Mouse (Mus musculus): ENCODE data around the gene Zmynd8.

DNA sequence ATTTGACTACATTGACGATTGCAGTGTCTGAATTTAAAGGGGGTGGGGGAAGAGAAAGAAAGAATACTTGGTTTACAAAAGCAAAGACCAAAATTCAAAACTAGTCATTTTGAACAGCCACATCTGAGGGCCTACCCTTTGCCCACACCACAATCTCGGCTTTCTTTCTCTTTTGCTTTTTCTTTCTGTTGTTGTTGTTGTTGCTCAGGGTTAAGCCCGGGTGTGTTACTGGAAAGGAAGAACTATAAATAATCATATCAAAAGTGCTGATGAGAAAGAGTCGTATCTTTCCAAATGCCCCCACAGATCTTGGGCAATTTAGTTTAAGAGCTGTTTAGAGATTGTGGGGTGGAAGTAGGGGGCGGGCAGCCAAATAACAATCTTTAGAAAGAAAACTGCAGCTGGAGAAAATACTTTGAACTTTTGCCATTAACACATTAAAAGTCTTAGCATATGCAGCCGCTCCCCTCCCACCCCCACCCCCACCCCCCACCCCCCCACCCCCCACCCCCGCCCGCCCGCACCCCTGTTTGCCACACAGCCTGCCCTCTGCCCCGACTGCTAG lies 20.7 kb downstream of the Zmynd8 start:
- TF ChIP-seq CTCF (IDR thresholded peaks at IDR 0.05; ENCODE audit: low read depth, low read length) = no peak
- TF ChIP-seq POLR2A (IDR thresholded peaks at IDR 0.05; ENCODE audit: insufficient read depth, low read length) = no peak
